Mouse (Mus musculus): ENCODE measurements around the gene Uroc1.

Gene Uroc1

GRCm38 (mm10) chr6:90332561-90333425 lies at the start of gene Uroc1:
Gene Uroc1, plus strand, starts transcription at chr6:90333284.
- peak; percentile 64 to 84 for DNase-seq

GRCm38 (mm10) chr6:90288265-90288664 lies 44.8 kb upstream of the Uroc1 start:
- peak in 1 of 2 experiments; percentile 51 for DNase-seq

GRCm38 (mm10) chr6:90300919-90301318 lies 32.2 kb upstream of the Uroc1 start, which contains the start of gene BC048671:
Gene BC048671, plus strand, starts transcription at chr6:90301219.
- DNase-seq, result no peak

DNA sequence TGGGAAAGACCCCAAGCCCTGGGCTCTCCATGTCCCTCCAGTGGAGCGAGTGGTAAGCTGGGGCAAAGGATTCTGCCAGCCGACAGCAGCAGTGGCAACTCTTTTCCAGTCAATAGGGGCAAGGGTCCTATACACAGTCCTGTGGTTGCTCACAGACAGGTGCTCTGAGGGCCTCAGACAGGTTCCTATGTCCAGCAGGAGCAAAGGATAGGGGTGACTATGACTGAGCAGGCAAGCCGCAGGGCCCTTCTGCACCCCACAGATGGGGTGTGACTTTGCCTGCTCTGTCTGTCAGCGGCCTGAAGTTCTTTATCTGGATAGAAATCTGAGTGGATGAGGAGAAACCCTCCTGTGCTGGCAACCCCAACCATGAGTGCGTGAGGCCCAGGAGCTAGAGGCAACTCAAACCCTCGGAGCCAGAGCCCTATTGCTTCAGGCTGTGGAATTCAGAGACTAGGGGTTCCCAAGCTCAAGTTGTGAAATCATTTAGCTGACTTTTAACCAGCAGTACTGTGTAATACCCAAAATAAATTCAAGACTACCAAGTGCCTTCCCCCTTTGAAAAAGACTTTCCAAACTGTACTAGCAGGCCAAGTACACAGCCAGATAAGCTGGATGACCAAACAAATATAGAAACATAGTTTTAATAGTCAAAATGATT lies 26.6 kb upstream of the Uroc1 start:
- DNase-seq, result peak in 1 of 2 experiments; percentile 32

GRCm38 (mm10) chr6:90308839-90309778 lies 24.0 kb upstream of the Uroc1 start:
- peak in 1 of 2 experiments; percentile 31 for DNase-seq

GRCm38 (mm10) chr6:90315961-90316360 lies 17.1 kb upstream of the Uroc1 start:
- peak in 1 of 2 experiments; percentile 30 for DNase-seq

DNA sequence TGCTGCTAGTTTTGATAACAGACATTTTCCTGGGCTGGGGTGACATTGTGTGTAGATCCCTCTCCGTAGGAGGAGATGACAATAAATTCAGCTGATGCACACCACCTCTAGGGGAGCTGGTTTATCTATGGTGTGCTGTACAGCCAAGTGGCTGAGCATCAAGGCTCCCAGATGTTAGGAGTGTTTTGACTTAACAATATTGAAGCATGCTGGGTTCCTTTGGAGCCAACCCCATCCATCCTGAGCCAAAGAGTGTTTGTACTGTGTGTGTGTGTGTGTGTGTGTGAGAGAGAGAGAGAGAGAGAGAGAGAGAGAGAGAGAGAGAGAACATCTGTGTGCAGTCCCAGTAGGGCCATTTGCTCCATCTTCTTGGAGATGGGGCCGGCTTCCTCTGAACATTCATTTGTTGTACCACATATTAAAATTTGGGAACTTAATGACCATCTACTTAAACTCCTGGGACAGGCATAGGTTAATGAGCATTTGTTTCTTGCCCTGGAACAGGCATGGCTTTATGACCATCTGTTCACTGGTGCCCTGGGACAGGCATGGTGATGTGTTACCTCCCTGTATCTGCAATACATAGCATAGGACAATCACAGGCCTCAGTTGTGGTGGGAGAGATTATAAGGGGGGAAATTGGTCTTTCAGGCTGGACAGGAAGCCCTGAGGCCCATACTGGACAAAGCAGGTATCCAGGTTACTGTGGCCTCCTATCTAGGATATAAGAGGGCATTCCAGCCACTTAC lies 15.4 kb upstream of the Uroc1 start:
- peak in 1 of 2 experiments; percentile 5 for DNase-seq

DNA sequence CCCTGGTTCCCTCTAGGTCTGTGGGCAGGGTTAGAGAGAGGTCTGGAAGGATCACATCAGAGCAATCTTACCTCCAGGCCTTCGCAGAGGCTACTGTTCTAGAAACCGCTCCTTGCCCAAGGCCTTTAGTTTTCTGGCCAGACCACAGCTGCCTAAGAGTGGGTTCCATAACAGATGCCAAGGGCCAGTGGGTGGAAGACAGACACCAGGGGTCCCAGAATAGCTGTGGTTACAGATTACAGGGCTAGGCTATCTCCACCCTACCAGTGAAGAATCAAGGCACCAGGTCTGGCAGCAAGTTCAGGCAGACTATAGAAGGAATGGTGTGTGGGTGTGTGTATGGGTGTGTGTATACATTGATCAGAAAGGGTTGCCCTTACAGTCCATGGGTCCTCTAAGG lies 14.1 kb upstream of the Uroc1 start:
- no peak for DNase-seq

DNA sequence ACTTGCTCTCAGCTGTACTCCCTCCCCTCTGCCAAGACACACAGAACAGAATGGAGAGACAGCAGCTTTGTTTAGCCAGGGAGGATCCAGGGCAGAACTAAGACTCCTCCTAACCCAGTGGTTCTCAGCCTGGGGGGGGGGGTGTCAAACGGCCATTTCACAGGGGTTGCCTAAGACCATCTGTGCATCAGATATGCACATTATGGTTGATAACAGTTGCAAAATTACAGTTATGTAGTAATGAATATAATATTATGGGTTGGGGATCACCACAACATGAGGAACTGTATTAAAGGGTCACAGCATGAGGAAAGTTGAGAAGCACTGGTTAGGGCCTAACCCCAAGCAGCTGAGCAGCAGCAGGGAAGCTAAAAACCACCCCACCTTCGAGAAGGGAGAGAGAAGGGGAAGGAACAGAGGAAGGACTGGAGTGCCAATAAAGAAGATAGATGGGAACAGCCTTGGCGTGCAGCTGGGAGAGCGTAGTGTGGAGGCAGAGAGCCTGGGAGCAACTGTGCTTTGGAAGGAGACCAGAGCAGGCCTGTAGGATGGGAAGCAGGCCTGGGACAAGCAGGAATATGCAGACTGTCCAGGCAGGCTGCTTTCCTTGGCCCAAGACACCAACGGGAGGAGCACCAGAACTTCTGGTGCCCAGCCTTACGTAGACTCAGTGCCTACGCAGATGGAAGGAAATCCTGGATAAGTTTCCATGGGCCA lies 13.5 kb upstream of the Uroc1 start:
- no peak for DNase-seq

DNA sequence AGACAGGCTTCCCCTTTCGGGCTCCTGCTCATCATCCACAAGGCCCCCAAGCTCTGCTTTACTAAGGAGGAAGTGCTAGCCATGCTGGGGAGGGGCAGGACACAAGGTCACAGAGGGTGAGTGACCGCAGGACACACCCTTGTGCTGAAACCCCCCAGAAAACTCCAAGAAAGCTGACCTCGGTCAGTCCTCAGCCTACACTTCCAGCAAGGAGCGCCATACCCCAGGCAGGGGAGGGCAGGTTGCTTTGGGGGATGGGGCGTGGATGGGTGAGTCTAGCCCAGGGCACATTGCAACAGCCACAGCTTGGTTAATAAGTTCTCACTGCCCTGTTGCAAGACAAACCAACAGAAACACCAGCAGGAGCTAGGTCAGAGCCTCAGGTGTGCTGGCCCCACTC lies 12.7 kb upstream of the Uroc1 start:
- DNase-seq, result peak; percentile 51 to 80

GRCm38 (mm10) chr6:90321811-90322210 lies 11.3 kb upstream of the Uroc1 start:
- no peak for DNase-seq

DNA sequence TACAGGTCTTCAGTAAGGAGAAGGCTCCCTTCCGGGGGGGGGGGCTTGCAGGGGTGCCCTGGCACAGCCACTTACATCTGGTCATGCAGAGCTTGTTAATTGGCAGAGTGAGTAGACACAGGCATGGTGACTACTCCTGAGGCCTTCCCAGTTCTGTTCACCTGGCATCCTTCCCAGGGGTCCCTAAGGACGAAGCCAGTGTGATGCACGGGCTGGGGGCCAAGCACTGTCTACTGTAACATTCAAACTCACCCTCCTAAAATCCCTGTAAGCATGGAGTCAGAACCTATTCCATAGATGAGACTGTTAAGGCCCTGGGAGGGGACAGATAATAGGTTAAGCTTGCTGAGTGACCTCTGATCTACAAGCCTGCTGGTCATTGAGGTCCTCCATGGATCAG lies 9.1 kb upstream of the Uroc1 start:
- DNase-seq, result no peak

GRCm38 (mm10) chr6:90324463-90324862 lies 8.6 kb upstream of the Uroc1 start:
- peak in 1 of 2 experiments; percentile 40 for DNase-seq

DNA sequence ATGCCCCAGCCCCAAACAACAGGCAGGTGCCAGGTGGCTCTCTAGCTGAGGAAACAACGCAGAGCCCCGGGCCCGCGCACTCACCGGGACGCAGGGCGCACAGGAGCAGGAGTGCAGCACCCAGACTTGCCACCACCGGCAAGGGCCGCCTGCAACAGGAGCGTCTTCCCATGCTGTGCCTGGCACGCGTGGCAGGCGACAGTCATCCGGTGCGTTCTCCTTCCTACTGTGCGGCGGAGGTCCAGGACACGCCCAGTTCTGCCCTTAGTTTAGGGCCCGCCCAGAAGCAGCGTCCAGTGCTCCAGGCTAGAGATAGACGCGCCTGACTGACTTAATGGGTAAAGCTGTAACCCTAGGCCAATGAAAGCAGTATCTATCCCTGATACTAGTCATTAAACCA lies 8.1 kb upstream of the Uroc1 start, which contains the start of gene Chst13:
TSS of gene Chst13 (minus strand) at position 195 of the 400 bp plus-strand sequence.
- DNase-seq, result peak; percentile 36 to 63

DNA sequence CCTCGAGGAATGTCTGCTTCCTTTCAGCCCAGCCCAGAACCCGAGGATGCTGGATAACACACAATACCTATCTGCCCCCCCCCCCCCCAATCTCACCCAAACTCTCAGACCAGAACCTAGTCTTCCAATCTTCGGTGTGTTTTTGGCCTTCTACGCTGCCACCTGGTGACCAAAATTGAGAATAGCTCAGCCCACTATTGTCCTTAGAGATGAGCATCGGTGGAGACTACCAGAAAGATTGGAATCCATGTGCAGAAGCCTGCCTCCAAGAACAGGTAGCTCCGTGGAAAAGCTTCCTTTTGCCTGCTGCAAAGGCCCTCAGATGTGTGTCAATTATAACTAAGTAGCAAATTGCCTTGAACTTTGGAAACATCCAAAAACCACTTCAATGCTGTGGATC lies 5.4 kb upstream of the Uroc1 start:
- peak in 1 of 2 experiments; percentile 39 for DNase-seq

- peak; percentile 51 to 69 for DNase-seq
These were observed 3.1 kb upstream of the Uroc1 start for GRCm38 (mm10) chr6:90329953-90330352.

DNA sequence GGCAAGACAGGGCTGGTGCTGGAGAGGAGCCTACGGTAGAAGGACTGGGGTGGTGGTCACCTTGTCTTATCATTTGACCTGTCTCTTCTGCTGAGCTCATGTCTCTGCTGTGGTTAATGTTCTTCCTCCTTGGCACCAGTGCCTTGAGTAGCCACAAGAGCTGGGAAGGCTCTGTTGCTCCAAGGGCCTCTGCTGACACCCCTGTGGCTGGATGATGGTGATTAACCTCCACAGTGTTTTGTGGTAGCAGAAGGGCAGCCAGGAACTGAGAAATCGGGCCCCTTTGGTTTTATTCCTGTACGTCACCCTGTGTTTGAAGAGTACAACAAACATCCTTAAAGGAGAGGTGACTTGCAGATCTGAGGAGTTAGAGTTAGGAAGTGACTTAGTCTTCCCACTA lies 1.2 kb downstream of the Uroc1 start:
- DNase-seq, result no peak

DNA sequence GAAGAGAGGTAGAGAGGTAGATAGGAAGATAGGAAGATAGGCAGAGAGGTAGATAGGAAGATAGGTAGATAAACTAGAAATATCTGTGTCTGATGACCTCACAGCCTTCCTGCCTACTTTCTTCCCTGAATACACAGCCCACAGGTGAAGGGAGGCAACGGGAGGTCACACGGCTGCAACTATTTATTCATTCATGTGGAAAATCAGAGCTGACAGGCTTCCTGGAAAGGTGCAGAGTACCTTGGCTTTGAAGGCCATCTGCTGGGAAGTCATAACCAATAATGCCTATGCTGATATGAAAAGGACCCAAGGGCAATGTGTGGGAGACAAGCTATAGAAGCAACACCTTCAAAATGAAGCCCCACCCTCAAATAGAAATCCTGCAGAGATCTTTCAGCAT lies 9.3 kb downstream of the Uroc1 start:
- no peak for DNase-seq

DNA sequence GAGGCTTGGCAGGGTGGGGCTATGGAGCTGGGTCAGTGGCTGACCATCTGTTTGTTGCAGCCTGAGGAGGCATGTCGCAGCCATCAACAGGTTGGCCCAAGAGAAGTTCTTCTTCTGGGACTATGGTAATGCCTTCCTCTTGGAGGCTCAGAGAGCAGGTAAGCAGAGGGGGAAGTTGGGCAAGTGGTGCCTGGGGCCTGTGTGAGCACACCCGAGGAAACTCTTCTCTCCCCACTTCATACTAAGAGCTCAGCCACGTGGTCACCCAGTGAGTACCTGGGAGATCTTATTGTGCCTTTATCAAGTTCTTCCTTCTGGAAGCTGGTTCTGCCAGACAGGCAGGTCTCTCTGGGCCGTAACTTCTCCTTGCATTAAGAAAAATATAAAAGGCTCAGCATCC lies 14.1 kb downstream of the Uroc1 start:
- DNase-seq, result no peak

GRCm38 (mm10) chr6:90348500-90348899 lies 15.4 kb downstream of the Uroc1 start:
- no peak for DNase-seq

DNA sequence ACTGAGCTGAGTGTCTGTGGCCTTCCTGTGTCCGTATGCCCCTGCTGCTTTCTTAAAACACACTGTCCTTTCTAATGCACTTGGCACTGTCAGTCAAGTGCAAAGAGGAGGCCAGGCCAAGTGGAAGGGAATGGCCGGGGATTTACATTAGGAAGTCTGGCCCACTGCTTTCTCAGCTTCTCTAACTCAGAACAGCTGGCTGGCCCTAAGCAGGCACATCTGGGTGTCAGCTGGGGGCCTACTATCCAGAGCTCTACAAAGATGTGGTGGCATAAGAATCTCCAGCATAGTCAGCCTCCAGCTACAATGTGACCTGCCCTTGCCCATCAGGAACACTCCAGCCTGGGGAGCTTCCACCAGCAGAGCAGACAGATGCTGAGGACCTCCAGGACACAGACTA lies 16.9 kb downstream of the Uroc1 start:
- DNase-seq, result no peak

Data from kidney, postnatal 25 days (tissue).